Mouse (Mus musculus) hindbrain, postnatal 0 days (tissue): Measurements from ENCODE around the gene Myo1d. TPM values are rescaled to one million over a fixed set of nuclear protein-coding genes. Genes with fewer than 3 reads are reported as not detected.

Experiments
- ATAC-seq: fragments of 200-750 bp; cut with Nextera tagmentation; 2 replicates; pipeline ENCODE4 v1.8.0; 2017; ENCODE audit warnings: mild to moderate bottlenecking, moderate TSS enrichment, moderate library complexity
- DNase-seq: peaks from one replicate; pipeline ENCODE4 v3.0.0-alpha.2; 2015; ENCODE audit warnings: low spot score
- H3K27ac ChIP-seq: fragments of 300-500 bp; sonication (generic); 2 replicates; pipeline ENCODE4 v1.5.1; 2014; ENCODE audit warnings: mild to moderate bottlenecking
- H3K27me3 ChIP-seq: fragments of 300-500 bp; sonication (generic); 2 replicates; pipeline ENCODE4 v1.6.1; 2014; ENCODE audit warnings: low read length, mixed read lengths; ENCODE audit not compliant: insufficient read depth
- H3K36me3 ChIP-seq: fragments of 300-500 bp; sonication (generic); 2 replicates; pipeline ENCODE4 v1.6.1; 2014; ENCODE audit warnings: low read length, mixed read lengths; ENCODE audit not compliant: insufficient read depth
- H3K4me1 ChIP-seq: fragments of 300-500 bp; sonication (generic); 2 replicates; pipeline ENCODE4 v1.6.1; 2014; ENCODE audit warnings: antibody characterized with exemption, low read length, mixed read lengths; ENCODE audit not compliant: insufficient read depth
- H3K4me2 ChIP-seq: fragments of 300-500 bp; sonication (generic); 2 replicates; pipeline ENCODE4 v1.6.1; 2014; ENCODE audit warnings: low read depth, mild to moderate bottlenecking, low read length, moderate library complexity, mixed read lengths
- H3K4me3 ChIP-seq: fragments of 300-500 bp; sonication (generic); 2 replicates; pipeline ENCODE4 v1.5.1; 2014; ENCODE audit warnings: low read length
- H3K9ac ChIP-seq: fragments of 300-500 bp; sonication (generic); replicated peaks from 2 replicates; pipeline ENCODE4 v1.6.1; 2014; ENCODE audit warnings: mild to moderate bottlenecking, low read length, moderate library complexity, mixed read lengths
- H3K9me3 ChIP-seq: fragments of 300-500 bp; sonication (generic); 2 replicates; pipeline ENCODE4 v1.6.1; 2016; ENCODE audit warnings: low read length, mixed read lengths
- CTCF ChIP-seq: IDR thresholded peaks from 2 replicates; pipeline ENCODE4 v1.5.1; 2016; ENCODE audit warnings: antibody characterized with exemption, control low read depth, low read depth
- WGBS: fragments of 180-500 bp; shearing (Covaris S2); extraction: QIAGEN DNeasy Blood & Tissue Kit; methylation state at CpG from one replicate; pipeline ENCODE4 v1.1.7; 2014; 5-methylcytosine and 5-hydroxymethylcytosine counted together
- polyA plus RNA-seq: library from polyadenylated mRNA; unstranded; fragments of >200 nt; fragmentation: Nextera tagmentation; extraction: Ambion mirVana; gene quantifications from 2 replicates; pipeline ENCODE4 v1.2.1, GENCODE M21; 2015
- total RNA-seq: library from RNA; depleted of rRNA; stranded (reverse); fragments of >200 nt; gene quantifications from 2 replicates; pipeline ENCODE4 v1.2.3, GENCODE M21; 2014

Gene Myo1d
- total and polyA plus RNA-seq, 2 experiments from 2014 or later: 1.8 to 2.6 TPM

- no peaks in the 10 kb centered on the region for H3K4me1 ChIP-seq
- no peak for ATAC-seq
- H3K4me3 ChIP-seq: no peak overlapping the region
- no peaks in the 10 kb centered on the region for H3K36me3 ChIP-seq
- no peak overlapping the region for H3K9ac ChIP-seq
- H3K9me3 ChIP-seq: no peaks in the 10 kb centered on the region
- no peak overlapping the region for H3K4me2 ChIP-seq
- no peaks in the 10 kb centered on the region for H3K27me3 ChIP-seq
- no peak for TF ChIP-seq CTCF
- WGBS: 78% methylated on average over 3 of the region's 3 CpGs
- no peak overlapping the region for H3K27ac ChIP-seq
- no peak for DNase-seq
These were observed 18.4 kb downstream of the Myo1d start for GRCm38 (mm10) chr11:80761285-80761974.

- H3K9ac ChIP-seq: no peak overlapping the region
- H3K4me2 ChIP-seq: no peak overlapping the region
- 94% methylated on average over 3 of the region's 3 CpGs for WGBS
- DNase-seq (no peak), ATAC-seq (no peak)
- no peaks in the 10 kb centered on the region for H3K36me3 ChIP-seq
- H3K27ac ChIP-seq: no peak overlapping the region
- H3K4me3 ChIP-seq: no peak overlapping the region
- no peaks in the 10 kb centered on the region for H3K9me3 ChIP-seq
- TF ChIP-seq CTCF: no peak
- H3K4me1 ChIP-seq: no peaks in the 10 kb centered on the region
- no peaks in the 10 kb centered on the region for H3K27me3 ChIP-seq
These were observed 20.8 kb downstream of the Myo1d start for GRCm38 (mm10) chr11:80759023-80759422.

- H3K27me3 ChIP-seq: no peaks in the 10 kb centered on the region
- no peaks in the 10 kb centered on the region for H3K4me1 ChIP-seq
- 75% methylated on average over 2 of the region's 2 CpGs for WGBS
- H3K36me3 ChIP-seq: no peaks in the 10 kb centered on the region
- no peak overlapping the region for H3K27ac ChIP-seq
- no peaks in the 10 kb centered on the region for H3K9me3 ChIP-seq
- ATAC-seq (no peak), DNase-seq (no peak)
- H3K9ac ChIP-seq: no peak overlapping the region
- TF ChIP-seq CTCF: no peak
- H3K4me2 ChIP-seq: no peak overlapping the region
- H3K4me3 ChIP-seq: no peak overlapping the region
These were observed 25.6 kb downstream of the Myo1d start for GRCm38 (mm10) chr11:80754201-80754600.

GRCm38 (mm10) chr11:80751168-80751567, 28.7 kb downstream of the Myo1d start:
- no peaks in the 10 kb centered on the region for H3K36me3 ChIP-seq
- no peaks in the 10 kb centered on the region for H3K4me1 ChIP-seq
- 87% methylated on average over 1 of the region's 1 CpGs for WGBS
- no peak for TF ChIP-seq CTCF
- H3K27ac ChIP-seq: no peak overlapping the region
- H3K4me2 ChIP-seq: no peak overlapping the region
- DNase-seq (no peak), ATAC-seq (no peak)
- no peaks in the 10 kb centered on the region for H3K9me3 ChIP-seq
- no peaks in the 10 kb centered on the region for H3K27me3 ChIP-seq
- no peak overlapping the region for H3K4me3 ChIP-seq
- no peak overlapping the region for H3K9ac ChIP-seq

- ATAC-seq (no peak), DNase-seq (no peak)
- Histone ChIP-seq H3K9ac (no peak overlapping the region), H3K27ac (no peak overlapping the region), H3K27me3 (no peaks in the 10 kb centered on the region), H3K36me3 (no peaks in the 10 kb centered on the region), H3K4me1 (no peaks in the 10 kb centered on the region), H3K4me3 (no peak overlapping the region), H3K9me3 (no peaks in the 10 kb centered on the region), H3K4me2 (no peak overlapping the region)
- WGBS: 97% methylated on average over 1 of the region's 1 CpGs
- no peak for TF ChIP-seq CTCF
These were observed 30.6 kb downstream of the Myo1d start for GRCm38 (mm10) chr11:80749187-80749586.

- DNase-seq: no peak
- no peak overlapping the region for H3K4me2 ChIP-seq
- no peak for TF ChIP-seq CTCF
- no peak overlapping the region for H3K27ac ChIP-seq
- H3K9me3 ChIP-seq: no peaks in the 10 kb centered on the region
- 96% methylated on average over 5 of the region's 5 CpGs for WGBS
- H3K9ac ChIP-seq: no peak overlapping the region
- no peaks in the 10 kb centered on the region for H3K36me3 ChIP-seq
- ATAC-seq: no peak
- no peaks in the 10 kb centered on the region for H3K4me1 ChIP-seq
- H3K27me3 ChIP-seq: no peaks in the 10 kb centered on the region
- H3K4me3 ChIP-seq: no peak overlapping the region
These were observed 34.4 kb downstream of the Myo1d start for GRCm38 (mm10) chr11:80745426-80745825.

- Histone ChIP-seq H3K4me3 (no peak overlapping the region), H3K9ac (no peak overlapping the region), H3K9me3 (no peaks in the 10 kb centered on the region), H3K4me2 (no peak overlapping the region), H3K27me3 (no peaks in the 10 kb centered on the region), H3K36me3 (no peaks in the 10 kb centered on the region), H3K4me1 (no peaks in the 10 kb centered on the region), H3K27ac (no peak overlapping the region)
- ATAC-seq: no peak
- 81% methylated on average over 4 of the region's 4 CpGs for WGBS
- DNase-seq: no peak
- no peak for TF ChIP-seq CTCF
These were observed 35.9 kb downstream of the Myo1d start for GRCm38 (mm10) chr11:80743823-80744410.
